Mouse (Mus musculus): Measurements from ENCODE around the gene Abcg1. TPM values are rescaled to one million over a fixed set of nuclear protein-coding genes. Genes with fewer than 3 reads are reported as not detected.

Abcg1 gene
- total RNA-seq, 2 experiments from 2014 or later, result 4.0 to 4.8 TPM

DNA sequence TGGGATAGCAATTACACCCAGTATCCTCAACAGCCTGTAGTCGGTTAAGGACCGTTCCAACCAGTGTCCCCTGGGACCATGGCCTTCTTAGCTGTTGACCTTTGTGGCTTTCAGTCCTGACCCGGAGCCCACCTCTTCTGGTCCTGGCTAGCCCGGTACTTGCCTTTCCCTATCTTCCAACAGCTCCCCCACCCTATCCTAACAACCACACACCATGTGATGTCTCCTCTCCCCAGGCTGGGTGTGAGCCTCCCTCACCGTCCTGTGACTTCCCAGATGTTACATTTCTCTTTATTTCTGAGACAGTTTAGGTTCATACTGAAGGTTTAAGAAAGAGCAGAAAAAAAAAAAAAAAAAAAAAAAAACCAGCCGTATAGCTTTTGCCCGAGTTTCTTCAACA is 17.1 kb upstream of the Abcg1 start:
- no peak for DNase-seq

- no peak for DNase-seq
These were observed 14.7 kb upstream of the Abcg1 start for GRCm38 (mm10) chr17:31042751-31043150.

GRCm38 (mm10) chr17:31057891-31058744 is 643 bp downstream of the Abcg1 start:
- DNase-seq, result peak; percentile 16

GRCm38 (mm10) chr17:31058745-31059085 is 1.2 kb downstream of the Abcg1 start:
- peak; percentile 23 for DNase-seq

DNA sequence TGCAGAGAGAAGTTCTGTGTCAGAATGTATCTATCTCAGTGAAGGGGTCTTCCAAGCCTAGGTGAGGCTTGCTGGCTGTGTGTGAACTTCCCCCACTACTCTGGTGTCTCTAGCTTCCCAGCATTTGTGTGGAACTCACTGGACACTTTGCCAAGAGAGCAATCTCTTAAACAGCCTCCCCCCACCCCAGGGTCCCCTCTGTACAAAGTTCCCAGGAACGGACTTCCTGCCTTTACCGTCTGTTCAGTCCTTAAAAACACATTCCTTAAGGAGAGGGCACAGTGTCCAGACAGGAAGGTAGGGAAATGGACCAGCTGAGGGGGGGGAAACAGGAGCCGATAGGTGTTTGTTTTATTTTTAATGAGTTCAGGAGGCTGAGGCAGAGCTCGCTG is 2.7 kb downstream of the Abcg1 start:
- DNase-seq, result no peak

DNA sequence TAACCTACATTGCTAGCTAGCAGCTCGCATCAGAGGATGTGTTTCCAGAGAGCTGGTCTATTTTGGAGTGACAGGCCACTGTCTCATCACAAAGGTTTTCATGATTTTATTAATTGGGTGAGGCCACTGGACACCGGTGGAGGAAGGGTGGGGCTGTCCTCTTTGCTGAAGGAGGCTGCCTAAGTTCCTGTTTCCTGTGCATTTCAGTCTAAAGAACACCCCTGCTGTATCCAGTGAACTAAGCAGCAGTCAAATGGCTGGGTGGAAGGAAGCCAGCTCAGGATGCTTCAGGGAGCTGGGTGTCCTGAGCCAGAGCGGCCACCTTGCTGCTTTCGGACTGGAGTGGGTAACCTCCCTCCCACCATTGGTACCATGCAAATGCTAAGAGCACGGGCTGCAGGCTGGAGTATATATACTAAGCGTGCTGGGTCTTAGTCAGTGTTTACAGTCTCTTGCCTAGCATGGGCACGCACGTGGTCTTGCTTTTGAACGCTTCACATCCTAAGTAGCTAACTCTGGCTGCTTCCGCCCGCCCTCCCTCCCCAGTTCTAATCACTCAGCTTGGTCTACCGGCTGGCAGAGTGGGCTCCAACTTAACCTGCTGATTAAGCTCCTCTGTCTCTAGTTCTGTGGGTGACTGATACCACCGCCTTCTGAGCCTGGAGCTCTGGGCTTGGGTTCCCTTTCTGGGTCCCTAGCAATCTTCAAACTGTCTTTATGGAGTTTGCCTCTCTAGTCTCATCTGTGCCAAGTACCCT is 3.3 kb downstream of the Abcg1 start:
- DNase-seq, result peak; percentile 15

DNA sequence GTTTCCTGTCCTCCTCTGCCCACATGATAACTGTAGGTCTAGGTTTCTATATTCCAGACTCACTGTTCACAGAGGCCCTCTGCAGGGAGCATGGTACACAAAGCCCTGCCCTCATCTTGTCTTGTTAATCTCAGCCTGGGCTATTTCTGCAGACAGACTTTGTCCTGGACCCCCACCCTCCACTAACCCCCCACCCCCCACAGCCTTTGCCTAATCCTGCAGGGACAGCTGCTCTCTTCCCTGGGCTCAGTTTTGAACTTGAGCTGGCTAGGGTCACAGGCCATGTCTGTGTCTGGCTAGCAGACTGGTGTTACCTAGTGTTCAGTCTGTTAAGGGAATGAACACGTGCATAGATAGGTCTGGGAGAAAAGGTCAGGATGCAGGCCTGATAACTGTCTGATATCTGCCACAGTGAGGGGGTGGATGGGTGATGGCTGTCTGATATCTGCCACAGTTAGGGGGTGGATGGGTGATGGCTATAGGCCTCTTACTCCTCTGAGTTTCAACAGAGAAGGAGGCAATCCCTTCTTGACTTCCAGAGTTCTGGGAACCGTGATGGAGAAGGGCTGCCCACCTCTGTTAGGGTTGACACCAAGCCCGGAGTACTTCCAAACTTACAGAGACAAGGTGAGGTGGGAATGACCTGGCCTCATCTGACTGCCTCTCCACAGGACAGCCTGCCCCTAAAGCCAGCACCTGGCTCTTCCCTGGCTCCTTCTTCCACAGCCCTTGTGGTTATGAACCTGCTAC is 4.0 kb downstream of the Abcg1 start:
- DNase-seq, result no peak

- no peak for DNase-seq
These were observed 8.6 kb downstream of the Abcg1 start for GRCm38 (mm10) chr17:31066058-31066457.

- no peak for DNase-seq
These were observed 9.6 kb downstream of the Abcg1 start for GRCm38 (mm10) chr17:31067051-31067450.

DNA sequence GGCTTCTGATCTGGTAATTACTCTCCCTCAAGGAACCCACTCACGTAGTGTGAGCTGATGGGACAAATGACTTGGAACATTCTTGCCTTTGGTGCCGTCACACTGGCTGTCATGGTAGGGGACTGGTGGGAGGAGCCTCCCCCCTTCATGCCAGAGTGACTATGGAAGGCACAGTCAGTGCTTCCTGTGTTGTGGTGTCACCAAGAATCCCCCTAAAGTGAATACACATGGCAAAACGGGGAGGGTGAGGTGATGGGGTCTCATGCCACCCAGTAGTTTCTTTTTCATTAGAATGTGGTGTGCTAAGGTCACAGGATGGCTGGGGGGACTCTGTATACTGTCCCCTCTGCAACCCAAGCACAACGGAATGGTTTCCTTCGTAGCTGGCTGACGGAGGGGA is 11.6 kb downstream of the Abcg1 start:
- DNase-seq, result no peak

GRCm38 (mm10) chr17:31069845-31070244 is 12.4 kb downstream of the Abcg1 start:
- DNase-seq, result no peak

DNA sequence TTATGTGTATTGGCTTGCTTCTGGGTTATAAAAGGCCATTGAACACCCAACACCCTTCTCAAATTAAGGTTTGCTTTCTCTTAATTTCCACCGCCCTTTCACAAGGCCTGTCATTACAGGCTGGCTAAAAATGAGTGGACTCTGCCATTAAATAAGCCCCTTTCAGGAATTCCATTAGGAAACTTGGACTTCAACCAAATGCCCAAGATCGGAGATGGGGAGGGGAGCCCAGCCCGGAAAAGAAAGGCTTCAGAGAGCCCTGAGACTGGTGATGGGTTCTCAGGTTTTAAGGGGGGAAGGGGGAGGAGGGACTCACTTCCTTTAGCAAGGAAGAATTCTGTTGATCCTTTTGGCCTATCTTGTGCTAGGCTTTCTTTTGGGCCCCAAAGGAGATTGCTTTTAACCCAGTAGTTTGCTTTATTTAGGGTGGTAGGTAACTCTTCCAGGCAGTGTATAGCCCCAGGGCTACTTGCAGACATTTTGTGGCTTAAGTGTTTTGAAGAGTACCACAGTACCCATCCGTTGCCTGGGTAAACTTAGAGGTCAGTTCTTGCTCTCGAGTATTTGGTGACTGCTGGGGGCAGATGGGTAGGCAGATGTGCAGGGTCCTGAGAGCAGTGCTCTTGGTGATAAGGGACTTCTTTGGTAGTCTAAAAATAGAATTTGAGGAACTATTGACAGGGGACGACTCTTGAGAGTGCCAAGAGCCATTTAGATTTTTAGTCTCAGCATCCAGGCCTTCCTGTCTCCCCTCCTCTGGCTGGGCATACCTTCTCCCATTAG is 13.1 kb downstream of the Abcg1 start:
- no peak for DNase-seq

DNA sequence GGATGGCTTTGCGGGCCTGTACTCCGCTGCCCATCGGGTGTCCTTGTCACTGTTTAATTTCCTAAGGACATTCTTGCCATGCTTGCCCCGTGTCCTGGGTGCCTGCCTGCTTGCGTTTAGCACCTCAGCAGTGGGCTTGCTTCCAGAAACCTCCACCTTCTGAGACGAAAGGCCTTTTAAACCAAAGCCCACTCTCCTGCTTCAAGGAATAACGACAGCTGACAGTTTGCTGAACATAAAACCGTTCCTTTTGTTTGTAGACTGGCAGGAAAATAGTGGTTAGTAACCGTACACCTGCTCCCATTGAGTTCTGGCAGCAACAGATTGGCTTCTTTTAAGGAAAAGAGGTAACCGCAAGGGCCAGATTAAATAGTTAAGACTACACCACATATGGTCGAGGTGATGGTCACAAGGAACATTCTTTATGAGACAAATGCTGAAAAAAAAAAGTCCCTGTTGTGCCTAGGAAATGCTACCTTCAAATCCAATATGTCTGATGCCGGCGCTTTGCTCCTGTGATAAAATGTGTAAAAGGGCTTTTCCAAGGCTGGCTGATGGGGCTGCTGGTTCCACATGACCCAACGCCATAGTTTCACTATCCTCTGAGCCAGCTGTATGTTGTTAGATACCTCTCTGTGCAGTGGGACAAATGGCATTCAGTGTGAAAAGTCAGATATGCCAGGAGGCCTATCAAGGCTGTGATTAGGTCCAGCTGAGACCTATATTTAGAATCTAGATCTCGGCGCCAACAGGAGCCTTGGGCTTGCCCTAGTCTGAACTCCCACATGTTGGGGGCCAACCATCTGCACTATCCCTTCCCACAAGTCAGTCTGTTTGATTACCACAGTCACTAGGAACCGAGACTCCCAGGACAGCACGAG is 14.2 kb downstream of the Abcg1 start:
- no peak for DNase-seq

GRCm38 (mm10) chr17:31072872-31073271 is 15.4 kb downstream of the Abcg1 start:
- no peak for DNase-seq

DNA sequence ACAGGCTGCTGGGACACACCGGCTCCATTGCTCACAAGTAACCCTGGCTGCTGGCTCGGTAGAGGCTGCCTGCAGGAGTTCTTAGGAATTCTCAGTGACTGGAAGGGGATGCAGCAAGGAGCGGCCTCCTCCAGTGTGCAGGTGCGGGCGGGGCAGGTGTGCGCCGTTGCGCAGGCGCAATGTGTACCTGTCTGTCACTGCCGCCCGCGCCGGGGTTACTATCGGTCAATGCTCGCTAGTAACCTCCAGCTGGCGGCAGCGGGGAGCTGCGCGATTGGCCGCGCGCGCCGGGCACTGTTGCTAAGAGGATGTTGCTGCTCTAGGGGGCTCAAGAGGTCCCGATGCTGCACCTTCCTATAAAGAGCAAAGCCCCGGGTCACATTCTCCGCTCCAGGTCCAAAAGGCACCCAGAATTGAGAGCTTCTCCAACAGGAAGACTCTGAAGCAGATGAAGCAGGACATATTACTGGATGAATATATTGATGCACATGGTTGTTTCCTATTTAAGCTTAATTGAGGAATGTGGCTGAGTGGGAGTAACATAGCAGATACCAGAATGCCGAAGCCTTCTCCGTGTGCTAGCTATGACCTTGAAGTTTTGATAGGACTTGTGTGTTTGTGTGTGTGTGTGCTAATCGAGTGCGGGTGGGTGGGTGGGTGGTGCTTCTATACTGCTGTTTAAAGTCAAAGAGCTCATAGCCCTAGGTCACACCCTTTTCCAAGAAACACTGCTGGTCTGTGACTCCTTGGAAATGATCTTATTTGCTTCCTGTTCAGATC is 16.0 kb downstream of the Abcg1 start:
- DNase-seq, result peak; percentile 51

DNA sequence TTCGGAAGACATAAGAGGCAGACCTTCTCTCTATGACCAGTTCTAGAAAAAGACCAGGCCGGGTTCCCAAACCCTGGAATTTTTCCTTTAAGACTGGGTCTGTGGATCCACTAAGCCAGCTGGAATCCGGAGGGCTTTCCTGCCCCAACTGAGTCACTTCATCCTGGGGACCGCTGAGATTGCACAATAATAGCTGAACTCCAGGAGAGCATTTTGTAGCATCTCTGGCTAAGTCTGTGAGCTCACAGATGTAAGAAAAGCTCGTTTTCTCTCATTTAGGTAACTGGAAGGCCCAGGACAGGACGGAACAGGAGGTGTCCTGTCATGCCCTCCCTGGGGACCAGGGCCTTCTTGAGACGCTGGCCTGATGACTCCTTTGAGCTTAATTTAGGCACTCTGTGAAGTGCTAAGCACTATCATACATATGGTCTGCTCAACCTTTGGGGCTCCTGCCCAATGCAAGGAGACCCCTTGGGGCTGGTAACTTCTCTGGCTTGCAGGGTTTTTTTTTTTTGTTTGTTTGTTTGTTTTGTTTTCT is 16.6 kb downstream of the Abcg1 start:
- no peak for DNase-seq

- DNase-seq, result no peak
These were observed 17.2 kb downstream of the Abcg1 start for GRCm38 (mm10) chr17:31074666-31075065.

GRCm38 (mm10) chr17:31075471-31075870 is 18.0 kb downstream of the Abcg1 start:
- DNase-seq, result no peak

DNA sequence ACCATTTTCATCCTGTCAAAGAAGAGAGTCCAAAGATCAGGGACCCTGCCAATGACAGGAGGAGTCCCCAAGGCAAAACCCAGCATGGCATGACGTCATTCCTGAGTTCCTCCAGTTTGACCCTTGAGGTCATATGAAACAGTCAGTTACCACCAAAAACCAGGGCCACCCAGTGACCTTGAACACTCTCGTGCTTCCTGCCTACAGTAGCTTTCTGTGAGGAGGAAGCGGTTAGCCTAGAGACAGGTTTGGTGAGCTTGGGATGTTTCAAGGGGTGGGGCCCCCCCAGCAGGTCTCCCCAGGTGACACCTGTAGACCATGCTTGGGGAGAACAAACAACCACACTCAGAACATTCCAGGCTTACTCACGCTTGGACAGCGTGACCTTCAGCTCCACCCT is 20.1 kb downstream of the Abcg1 start:
- no peak for DNase-seq

- DNase-seq, result no peak
These were observed 21.1 kb downstream of the Abcg1 start for GRCm38 (mm10) chr17:31078581-31078980.
